Mouse (Mus musculus) lung, postnatal 0 days (tissue): ENCODE measurements around the gene Rps18.
A peak's percentile ranks its signal among the peaks of the same experiment; 100 is the strongest.

Experiments used
- CTCF ChIP-seq: IDR thresholded peaks from 2 replicates; pipeline ENCODE4 v1.5.1; 2016; ENCODE audit warnings: antibody characterized with exemption, mild to moderate bottlenecking
- EP300 ChIP-seq: IDR thresholded peaks from 2 replicates; pipeline ENCODE4 v1.6.1; 2016; ENCODE audit warnings: antibody characterized with exemption, mild to moderate bottlenecking, control low read depth

- TF ChIP-seq CTCF, result peak; percentile 51
- peak; percentile 51; the same call in 1 of the 2 replicates for TF ChIP-seq EP300
These were observed at the start of gene Rps18, which contains the start of gene Vps52 for GRCm38 (mm10) chr17:33955555-33956214.
